Mouse (Mus musculus) retina, adult 2 months (tissue): Measurements from ENCODE around the gene Ssxb9.
"Not testable (repeated sequence)": the region's sequence is repeated elsewhere in the genome, so short reads cannot be mapped to it uniquely, and the experiment has no call there.

Experiments used
- DNase-seq: peaks from one replicate; pipeline ENCODE4 v3.0.0-alpha.2; 2012; ENCODE audit warnings: low read depth, low spot score

The Ssxb9 gene

GRCm38 (mm10) chrX:8366678-8367077 lies at the start of gene Ssxb9:
Gene Ssxb9, plus strand, starts transcription at chrX:8366978.
- DNase-seq = not testable (repeated sequence)

- no peak for DNase-seq
These were observed 39.7 kb upstream of the Ssxb9 start, which contains the start of gene Ssxb10 for GRCm38 (mm10) chrX:8327124-8327523. Gene Ssxb10, plus strand, starts transcription at chrX:8327424.

GRCm38 (mm10) chrX:8413005-8413404 lies 46.2 kb downstream of the Ssxb9 start, which contains the start of gene Ssxb1:
Gene Ssxb1, plus strand, starts transcription at chrX:8413305.
- not testable (repeated sequence) for DNase-seq
